Mouse (Mus musculus) midbrain, embryonic 13.5 days (tissue): ENCODE data around the gene Ypel3. TPM values are rescaled to one million over a fixed set of nuclear protein-coding genes. Genes with fewer than 3 reads are reported as not detected.

Experiments
- ATAC-seq: fragments of 200-750 bp; cut with Nextera tagmentation; 2 replicates; pipeline ENCODE4 v1.8.0; 2017; ENCODE audit warnings: mild to moderate bottlenecking, moderate TSS enrichment, moderate library complexity
- H3K27ac ChIP-seq: fragments of 300-500 bp; sonication (generic); 2 replicates; pipeline ENCODE4 v1.5.1; 2015; ENCODE audit warnings: inconsistent platforms, mild to moderate bottlenecking, moderate library complexity
- H3K27me3 ChIP-seq: fragments of 300-500 bp; sonication (generic); 2 replicates; pipeline ENCODE4 v1.6.1; 2015; ENCODE audit warnings: mild to moderate bottlenecking, inconsistent platforms
- H3K36me3 ChIP-seq: fragments of 300-500 bp; sonication (generic); 2 replicates; pipeline ENCODE4 v1.6.1; 2015; ENCODE audit warnings: mild to moderate bottlenecking, inconsistent platforms
- H3K4me1 ChIP-seq: fragments of 300-500 bp; sonication (generic); replicated peaks from 2 replicates; pipeline ENCODE4 v1.6.1; 2015; ENCODE audit warnings: inconsistent platforms
- H3K4me2 ChIP-seq: fragments of 300-500 bp; sonication (generic); replicated peaks from 2 replicates; pipeline ENCODE4 v1.6.1; 2015; ENCODE audit warnings: moderate library complexity, mild to moderate bottlenecking, inconsistent platforms
- H3K4me3 ChIP-seq: fragments of 300-500 bp; sonication (generic); replicated peaks from 2 replicates; pipeline ENCODE4 v1.5.1; 2015; ENCODE audit warnings: mild to moderate bottlenecking, inconsistent platforms
- H3K9ac ChIP-seq: fragments of 300-500 bp; sonication (generic); replicated peaks from 2 replicates; pipeline ENCODE4 v1.6.1; 2015; ENCODE audit warnings: mild to moderate bottlenecking, inconsistent platforms
- H3K9me3 ChIP-seq: fragments of 300-500 bp; sonication (generic); 2 replicates; pipeline ENCODE4 v1.6.1; 2016; ENCODE audit warnings: mild to moderate bottlenecking, inconsistent platforms
- WGBS: fragments of 180-500 bp; shearing (Covaris S2); methylation state at CpG from one replicate; pipeline ENCODE4 v1.1.7; 2015; 5-methylcytosine and 5-hydroxymethylcytosine counted together
- polyA plus RNA-seq: library from polyadenylated mRNA; unstranded; fragments of >200 nt; fragmentation: Nextera tagmentation; extraction: Ambion mirVana; gene quantifications from 2 replicates; pipeline ENCODE4 v1.2.1, GENCODE M21; 2015

Gene Ypel3
- polyA plus RNA-seq, 1 experiment from 2014 or later, result 180 TPM

- WGBS, result 94% methylated on average over 7 of the region's 7 CpGs
- no peak overlapping the region for H3K4me2 ChIP-seq
- peaks cover 58% of the 10 kb centered on the region for H3K36me3 ChIP-seq
- peaks cover 19% of the 10 kb centered on the region for H3K4me1 ChIP-seq
- H3K9me3 ChIP-seq, result no peaks in the 10 kb centered on the region
- no peaks in the 10 kb centered on the region for H3K27me3 ChIP-seq
- no peak overlapping the region for H3K4me3 ChIP-seq
- ATAC-seq, result no peak
- H3K9ac ChIP-seq, result no peak overlapping the region
- no peak overlapping the region for H3K27ac ChIP-seq
Observed at GRCm38 (mm10) chr7:126784469-126784868, 7.7 kb downstream of the Ypel3 start.

GRCm38 (mm10) chr7:126785056-126785455 lies 8.3 kb downstream of the Ypel3 start:
- Histone ChIP-seq H3K27me3 (no peaks in the 10 kb centered on the region), H3K27ac (no peak overlapping the region), H3K9ac (no peak overlapping the region), H3K4me2 (no peak overlapping the region), H3K36me3 (peaks cover 64% of the 10 kb centered on the region), H3K4me1 (peaks cover 17% of the 10 kb centered on the region), H3K4me3 (no peak overlapping the region), H3K9me3 (no peaks in the 10 kb centered on the region)
- 83% methylated on average over 4 of the region's 4 CpGs for WGBS
- no peak for ATAC-seq

DNA sequence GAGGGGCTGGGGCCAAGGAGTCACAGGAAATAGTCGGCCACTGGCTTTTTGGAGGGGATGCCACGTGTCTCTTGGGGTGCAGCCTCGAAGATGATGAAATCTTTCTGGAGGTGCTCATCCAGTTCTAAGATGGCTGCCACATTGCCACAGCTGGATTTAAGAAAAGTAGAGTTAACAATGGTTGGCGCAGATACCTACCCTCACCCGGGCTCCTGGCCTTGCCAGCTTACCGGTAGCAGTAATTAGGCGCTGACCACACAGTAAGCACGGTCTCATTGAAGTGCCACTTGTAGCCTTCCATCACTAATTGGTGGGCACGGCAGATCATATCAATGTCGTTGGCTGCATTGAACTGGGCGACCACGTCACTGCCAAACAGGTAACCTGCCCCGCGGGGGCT lies 9.4 kb downstream of the Ypel3 start:
- Histone ChIP-seq H3K9me3 (no peaks in the 10 kb centered on the region), H3K4me3 (no peak overlapping the region), H3K27me3 (no peaks in the 10 kb centered on the region), H3K4me2 (no peak overlapping the region), H3K9ac (no peak overlapping the region), H3K4me1 (peaks cover 19% of the 10 kb centered on the region), H3K36me3 (peaks cover 67% of the 10 kb centered on the region), H3K27ac (no peak overlapping the region)
- no peak for ATAC-seq
- WGBS, result 92% methylated on average over 14 of the region's 14 CpGs

DNA sequence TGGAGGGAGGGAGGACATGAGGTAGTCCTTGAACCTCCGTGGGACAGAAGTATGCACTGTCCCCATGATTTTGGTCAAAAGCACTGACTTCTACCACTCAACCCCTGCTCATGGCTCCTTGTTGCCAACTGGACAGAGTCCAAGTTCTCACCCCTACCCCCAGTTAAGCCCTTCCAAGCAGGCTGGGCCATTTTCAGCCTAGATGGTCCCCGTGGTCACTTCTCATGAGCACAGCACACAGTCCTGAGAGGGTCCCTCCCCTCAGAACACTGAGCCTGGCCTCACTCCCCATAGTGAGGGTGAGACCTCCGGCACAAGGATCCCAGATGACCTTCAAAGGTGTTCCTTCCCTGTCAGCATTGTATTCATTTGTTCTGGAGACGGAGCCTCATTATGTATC lies 12.4 kb downstream of the Ypel3 start:
- H3K36me3 ChIP-seq, result peaks cover 64% of the 10 kb centered on the region
- WGBS, result 91% methylated on average over 4 of the region's 4 CpGs
- H3K27ac ChIP-seq, result no peak overlapping the region
- no peaks in the 10 kb centered on the region for H3K9me3 ChIP-seq
- H3K4me2 ChIP-seq, result no peak overlapping the region
- H3K27me3 ChIP-seq, result no peaks in the 10 kb centered on the region
- peaks cover 28% of the 10 kb centered on the region for H3K4me1 ChIP-seq
- no peak overlapping the region for H3K4me3 ChIP-seq
- no peak overlapping the region for H3K9ac ChIP-seq
- ATAC-seq, result no peak

DNA sequence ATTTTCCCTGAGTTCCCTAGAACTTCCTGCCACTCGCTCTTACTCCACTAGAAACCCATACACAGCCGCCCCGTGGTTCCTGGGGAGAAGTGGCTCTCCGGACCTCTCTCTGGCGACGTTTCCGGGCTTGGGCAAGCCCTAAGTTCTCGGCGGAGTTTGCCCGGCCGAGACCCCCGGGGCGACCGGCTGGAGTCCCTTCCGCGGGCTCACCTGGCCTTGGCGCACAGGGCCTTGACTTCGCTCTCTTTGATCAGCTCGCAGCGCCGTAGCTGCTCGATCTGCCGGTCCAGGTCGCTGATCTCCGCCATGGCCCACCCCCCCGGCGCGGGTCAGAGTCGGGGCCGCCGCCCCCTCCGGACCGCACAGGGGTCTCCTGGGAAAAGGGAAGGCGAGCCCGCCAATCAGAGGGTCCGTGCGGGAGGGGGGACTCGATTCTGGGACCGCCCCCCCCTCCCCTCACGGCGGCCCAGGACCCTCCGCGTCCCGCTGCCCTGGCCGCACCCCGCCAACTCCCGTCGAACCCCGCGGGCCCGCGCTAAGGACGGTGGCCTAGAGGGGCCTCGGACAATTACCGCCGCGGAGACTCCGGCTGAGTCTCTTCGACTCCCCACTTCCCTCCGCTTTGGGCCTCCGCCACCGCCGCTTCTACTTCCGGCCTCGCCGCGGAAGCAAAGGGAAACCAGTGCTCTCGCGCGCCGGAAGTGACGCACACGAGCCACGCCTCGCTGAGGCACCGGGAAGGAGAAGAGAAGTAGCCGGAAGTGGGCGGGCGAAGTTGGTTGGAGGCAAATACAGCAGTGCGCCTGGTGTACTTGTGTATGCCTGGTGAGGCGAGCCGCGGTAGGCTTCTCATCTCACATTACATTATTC lies 15.3 kb downstream of the Ypel3 start, which contains the start of gene Ppp4c:
TSS of gene Ppp4c (minus strand) at position 646 of the 870 bp plus-strand sequence.
- no peaks in the 10 kb centered on the region for H3K9me3 ChIP-seq
- no peaks in the 10 kb centered on the region for H3K27me3 ChIP-seq
- WGBS, result under 1% methylated on average over 78 of the region's 83 CpGs
- peak; percentile 96 for ATAC-seq
- peak within 1 kb of the TSS; percentile 90 for H3K4me2 ChIP-seq
- peak within 1 kb of the TSS; percentile 86 for H3K9ac ChIP-seq
- peaks cover 38% of the 10 kb centered on the region for H3K4me1 ChIP-seq
- peak within 1 kb of the TSS; percentile 76 for H3K4me3 ChIP-seq
- H3K36me3 ChIP-seq, result peaks cover 62% of the 10 kb centered on the region
- H3K27ac ChIP-seq, result peak within 1 kb of the TSS; percentile 94

- H3K9ac ChIP-seq, result peak overlapping the region; percentile 66
- no peak; the same call in 1 of the 2 replicates for ATAC-seq
- no peaks in the 10 kb centered on the region for H3K27me3 ChIP-seq
- no peaks in the 10 kb centered on the region for H3K9me3 ChIP-seq
- peaks cover 54% of the 10 kb centered on the region for H3K36me3 ChIP-seq
- peak overlapping the region; percentile 94 for H3K27ac ChIP-seq
- H3K4me3 ChIP-seq, result peak overlapping the region; percentile 76
- H3K4me2 ChIP-seq, result peak overlapping the region; percentile 90
- peaks cover 46% of the 10 kb centered on the region for H3K4me1 ChIP-seq
- 31% methylated on average over 11 of the region's 11 CpGs for WGBS
Observed at GRCm38 (mm10) chr7:126792721-126793443, 16.1 kb downstream of the Ypel3 start.

DNA sequence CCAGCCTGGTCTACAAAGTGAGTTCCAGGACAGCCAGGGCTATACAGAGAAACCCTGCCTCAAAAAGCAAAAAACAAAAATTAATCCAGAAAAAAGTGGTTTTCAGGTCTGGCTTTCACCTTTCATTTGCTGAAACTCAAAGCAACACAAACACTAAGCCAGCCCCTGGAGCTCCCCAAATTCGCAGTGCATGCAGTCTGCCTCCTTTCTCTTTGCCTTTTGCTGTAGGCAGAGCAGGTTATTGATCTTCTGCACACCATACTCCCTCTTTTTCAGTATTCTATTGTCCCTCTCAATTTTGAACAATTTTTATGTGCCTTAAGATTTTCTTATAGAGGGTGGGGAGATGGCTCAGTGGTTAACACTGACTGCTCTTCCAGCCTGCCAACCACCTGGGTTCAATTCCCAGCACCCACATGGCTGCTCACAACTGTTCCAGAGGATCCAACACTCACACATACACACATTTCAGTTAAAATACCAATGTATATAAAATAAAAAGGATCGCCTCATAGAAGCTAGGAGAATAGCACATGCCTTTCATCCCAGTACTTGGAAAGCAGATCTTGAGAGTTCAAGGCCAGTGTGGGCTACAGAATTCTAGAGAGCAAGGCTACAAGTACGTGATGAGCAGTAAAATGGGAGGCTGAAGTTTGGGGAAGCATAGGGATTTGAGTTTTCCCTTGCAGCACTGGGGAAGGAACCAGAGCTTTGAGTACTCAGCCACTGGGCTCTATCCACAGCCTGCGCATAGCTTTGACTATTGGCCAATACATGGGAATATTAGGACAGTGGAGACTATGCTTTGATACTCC lies 16.9 kb downstream of the Ypel3 start:
- Histone ChIP-seq H3K27ac (no peak overlapping the region), H3K4me3 (0 out of 2 replicates have a peak overlapping the region, but pooled peaks have one; percentile 76), H3K4me2 (peak overlapping the region; percentile 90; the same call in 1 of the 2 replicates), H3K27me3 (no peaks in the 10 kb centered on the region), H3K9ac (no peak overlapping the region), H3K36me3 (peaks cover 46% of the 10 kb centered on the region), H3K4me1 (peaks cover 52% of the 10 kb centered on the region), H3K9me3 (no peaks in the 10 kb centered on the region)
- WGBS, result 76% methylated on average over 4 of the region's 4 CpGs
- ATAC-seq, result no peak

DNA sequence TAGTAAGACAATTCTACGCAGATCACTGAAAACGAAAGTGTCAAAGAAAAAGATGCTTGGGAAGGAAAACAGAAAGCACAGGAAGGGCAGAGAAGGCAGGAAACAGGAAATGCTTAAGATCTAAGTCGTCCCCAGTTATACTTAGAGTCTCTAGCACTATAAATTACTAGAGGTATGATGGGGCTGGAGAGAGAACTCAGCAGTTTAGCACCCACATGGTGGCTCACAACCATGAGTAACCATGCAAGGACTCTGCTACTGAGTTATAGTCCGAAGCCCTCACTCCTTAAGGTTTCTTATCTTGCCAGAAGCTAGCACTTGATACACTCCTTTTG lies 17.5 kb downstream of the Ypel3 start:
- no peak overlapping the region for H3K27ac ChIP-seq
- peaks cover 40% of the 10 kb centered on the region for H3K36me3 ChIP-seq
- H3K4me1 ChIP-seq, result peaks cover 52% of the 10 kb centered on the region
- H3K9me3 ChIP-seq, result no peaks in the 10 kb centered on the region
- H3K27me3 ChIP-seq, result no peaks in the 10 kb centered on the region
- ATAC-seq, result no peak
- H3K4me3 ChIP-seq, result no peak overlapping the region
- H3K4me2 ChIP-seq, result no peak overlapping the region
- 81% methylated on average over 4 of the region's 4 CpGs for WGBS
- no peak overlapping the region for H3K9ac ChIP-seq

DNA sequence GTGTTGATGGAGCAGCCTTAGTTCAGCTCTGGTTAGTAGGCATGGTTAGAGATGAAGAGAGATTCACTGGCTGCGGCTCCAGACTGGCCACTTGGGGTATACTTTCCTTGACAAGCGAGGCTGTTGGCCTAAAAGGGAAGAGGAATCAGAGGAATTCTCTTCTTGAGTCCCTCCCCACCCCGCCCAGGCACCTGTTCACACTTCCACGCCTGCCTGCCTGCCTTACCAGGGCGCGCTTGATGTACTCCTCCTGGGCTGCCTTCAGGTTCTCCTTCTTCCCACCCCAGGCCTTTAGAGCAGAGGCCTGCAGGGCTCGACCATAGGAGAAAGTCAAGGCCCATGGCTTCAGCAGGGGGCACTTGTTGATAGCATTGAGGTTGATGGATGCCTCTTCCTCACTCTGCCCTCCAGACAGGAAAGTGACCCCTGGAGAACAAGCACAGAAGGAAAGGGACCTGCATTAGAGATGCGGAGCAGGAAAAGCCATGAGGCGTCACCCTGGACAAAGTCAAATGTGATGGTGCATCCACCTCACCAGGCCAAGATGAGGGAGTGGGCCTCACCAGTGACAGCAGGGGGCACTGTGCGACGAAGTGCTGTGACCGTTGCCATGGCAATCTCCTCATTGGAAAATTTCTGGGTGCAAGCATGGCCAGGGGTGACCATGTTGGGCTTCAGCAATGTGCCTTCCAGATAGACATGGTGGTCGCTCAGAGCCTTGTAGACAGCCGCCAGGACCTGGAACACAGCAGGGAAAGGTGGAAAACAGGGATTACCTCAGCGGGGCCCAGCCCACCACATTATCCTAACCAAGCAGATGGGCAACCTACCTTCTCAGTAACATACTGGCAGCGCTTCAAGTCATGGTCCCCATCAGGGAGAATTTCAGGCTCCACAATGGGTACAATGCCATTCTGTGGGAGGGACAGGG lies 18.9 kb downstream of the Ypel3 start:
- Histone ChIP-seq H3K9me3 (no peaks in the 10 kb centered on the region), H3K9ac (no peak overlapping the region), H3K4me3 (no peak overlapping the region), H3K27me3 (no peaks in the 10 kb centered on the region), H3K4me2 (0 out of 2 replicates have a peak overlapping the region, but pooled peaks have one; percentile 82), H3K4me1 (peaks cover 52% of the 10 kb centered on the region), H3K36me3 (peaks cover 29% of the 10 kb centered on the region), H3K27ac (no peak overlapping the region)
- no peak for ATAC-seq
- 81% methylated on average over 16 of the region's 16 CpGs for WGBS

DNA sequence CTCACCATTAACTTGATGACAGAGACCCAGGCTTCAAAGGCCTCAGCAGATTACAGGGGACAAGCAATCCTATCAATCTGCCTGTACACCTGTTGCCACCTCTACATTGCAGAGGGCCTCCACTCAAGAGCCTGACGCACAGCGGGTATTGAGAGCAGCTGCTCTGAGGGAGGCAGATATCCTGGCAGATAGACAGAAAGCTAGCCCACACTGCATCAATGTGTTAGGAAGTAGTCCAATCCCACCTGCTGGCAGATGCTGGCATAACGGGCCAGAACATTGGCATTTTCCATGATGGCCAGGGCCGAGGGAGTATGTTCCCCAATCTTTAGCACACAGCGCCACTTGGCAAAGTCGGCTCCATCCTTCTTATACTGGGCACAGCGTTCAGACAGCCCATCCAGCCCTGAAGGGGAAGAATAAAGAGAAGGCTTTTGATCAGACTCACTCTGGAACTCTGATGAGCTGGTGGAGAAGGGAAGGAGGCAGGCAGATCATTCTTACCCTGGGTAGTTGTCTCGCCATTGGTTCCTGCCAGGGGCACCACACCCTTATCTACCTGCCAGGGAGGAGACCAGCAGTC lies 19.7 kb downstream of the Ypel3 start:
- H3K4me3 ChIP-seq, result no peak overlapping the region

More for the DNA sequence above, 19.7 kb downstream of the Ypel3 start:
- Histone ChIP-seq H3K27me3 (no peaks in the 10 kb centered on the region), H3K4me1 (peaks cover 47% of the 10 kb centered on the region), H3K4me2 (peak overlapping the region; percentile 82; the same call in 1 of the 2 replicates), H3K9ac (0 out of 2 replicates have a peak overlapping the region, but pooled peaks have one; percentile 3), H3K27ac (no peak overlapping the region), H3K9me3 (no peaks in the 10 kb centered on the region), H3K36me3 (peaks cover 29% of the 10 kb centered on the region)
- no peak for ATAC-seq
- 74% methylated on average over 8 of the region's 8 CpGs for WGBS
